Mouse (Mus musculus) gastrocnemius, postnatal 36 days (tissue): ENCODE results near the gene Kcnj10. TPM values are rescaled to one million over a fixed set of nuclear protein-coding genes. Genes with fewer than 3 reads are reported as not detected.

Source experiments
- DNase-seq, 2 experiments: peaks; one replicate each; pipeline ENCODE4 v3.0.0; 2022
- intact Hi-C: fragments of 180-260 bp; cut with DNase I; formaldehyde crosslinking; loops from one replicate; pipeline ENCODE4 v1.15.1; 2025
- total RNA-seq, 2 experiments: library from RNA; stranded (reverse); gene quantifications; 2 replicates each; pipeline ENCODE4 v1.2.3; 2021

Gene Kcnj10
- total RNA-seq, 2 experiments from 2014 or later = not detected

- intact Hi-C loops = loop anchor here (5.0 kb wide), 1 partner anchor 164 kb away; the partner anchor contains the start of gene Dcaf8
- peak in 1 of 2 experiments; percentile 50 for DNase-seq
Observed at GRCm38 (mm10) chr1:172311248-172311906, 29.6 kb upstream of the Kcnj10 start.

- DNase-seq = peak; percentile 81 to 86
- intact Hi-C loops = loop anchor here (5.0 kb wide), 1 partner anchor 165 kb away; the partner anchor contains the start of gene Dcaf8
Observed at GRCm38 (mm10) chr1:172311921-172312767, 28.9 kb upstream of the Kcnj10 start.

GRCm38 (mm10) chr1:172312768-172313561, 28.0 kb upstream of the Kcnj10 start:
- no peak for DNase-seq
- intact Hi-C loops = loop anchor here (5.0 kb wide), 1 partner anchor 166 kb away; the partner anchor contains the start of gene Dcaf8

GRCm38 (mm10) chr1:172313613-172314411, 27.2 kb upstream of the Kcnj10 start:
- intact Hi-C loops = loop anchor here (5.0 kb wide), 1 partner anchor 167 kb away; the partner anchor contains the start of gene Dcaf8
- DNase-seq = no peak

GRCm38 (mm10) chr1:172314911-172315310, 26.1 kb upstream of the Kcnj10 start:
- no peak for DNase-seq
- intact Hi-C loops = loop anchor here (5.0 kb wide), 1 partner anchor 168 kb away; the partner anchor contains the start of gene Dcaf8

GRCm38 (mm10) chr1:172317431-172317830, 23.6 kb upstream of the Kcnj10 start:
- DNase-seq = no peak
- intact Hi-C loops = no loop called here

GRCm38 (mm10) chr1:172317946-172318345, 23.1 kb upstream of the Kcnj10 start:
- intact Hi-C loops = no loop called here

GRCm38 (mm10) chr1:172318424-172319035, 22.5 kb upstream of the Kcnj10 start:
- no peak for DNase-seq
- intact Hi-C loops = no loop called here

More at GRCm38 (mm10) chr1:172317946-172318345, 23.1 kb upstream of the Kcnj10 start:
- no peak for DNase-seq

GRCm38 (mm10) chr1:172319346-172319745, 21.7 kb upstream of the Kcnj10 start:
- intact Hi-C loops = no loop called here
- no peak for DNase-seq

GRCm38 (mm10) chr1:172319921-172320411, 21.0 kb upstream of the Kcnj10 start:
- DNase-seq = no peak
- intact Hi-C loops = loop anchor here (5.0 kb wide), 2 partner anchors 198 to 273 kb away; no protein-coding TSS in a partner anchor

GRCm38 (mm10) chr1:172322725-172323124, 18.3 kb upstream of the Kcnj10 start:
- DNase-seq = no peak

GRCm38 (mm10) chr1:172323298-172323697, 17.7 kb upstream of the Kcnj10 start:
- no peak for DNase-seq
- intact Hi-C loops = loop anchor here (5.0 kb wide), 2 partner anchors 201 to 276 kb away; no protein-coding TSS in a partner anchor

More at GRCm38 (mm10) chr1:172322725-172323124, 18.3 kb upstream of the Kcnj10 start:
- intact Hi-C loops = loop anchor here (5.0 kb wide), 2 partner anchors 200 to 275 kb away; no protein-coding TSS in a partner anchor

GRCm38 (mm10) chr1:172323801-172324359, 17.1 kb upstream of the Kcnj10 start:
- no peak for DNase-seq
- intact Hi-C loops = loop anchor here (5.0 kb wide), 2 partner anchors 202 to 277 kb away; no protein-coding TSS in a partner anchor

GRCm38 (mm10) chr1:172324725-172325124, 16.3 kb upstream of the Kcnj10 start:
- peak; percentile 63 to 67 for DNase-seq
- intact Hi-C loops = loop anchor here (5.0 kb wide), 2 partner anchors 202 to 277 kb away; no protein-coding TSS in a partner anchor

- peak; percentile 42 to 43 for DNase-seq
- intact Hi-C loops = loop anchor here (2.0 kb wide), 1 partner anchor 29 kb away; no protein-coding TSS in a partner anchor
Observed at GRCm38 (mm10) chr1:172325680-172326535, 15.1 kb upstream of the Kcnj10 start.

- DNase-seq = no peak
- intact Hi-C loops = loop anchor here (2.0 kb wide), 1 partner anchor 28 kb away; no protein-coding TSS in a partner anchor
Observed at GRCm38 (mm10) chr1:172326684-172327083, 14.3 kb upstream of the Kcnj10 start.
